Mouse (Mus musculus): ENCODE data around the gene P4ha2.

The P4ha2 gene

GRCm38 (mm10) chr11:54107239-54107638 lies 7.3 kb downstream of the P4ha2 start:
- no peak for DNase-seq (ENCODE audit: low spot score in 2 of 2)

- DNase-seq (ENCODE audit: low spot score in 2 of 2): no peak
Observed at GRCm38 (mm10) chr11:54108131-54108530, 8.2 kb downstream of the P4ha2 start.

- DNase-seq (ENCODE audit: low spot score in 2 of 2): no peak
Observed at GRCm38 (mm10) chr11:54108894-54109293, 9.0 kb downstream of the P4ha2 start.

- DNase-seq (ENCODE audit: low spot score in 2 of 2): no peak
Observed at GRCm38 (mm10) chr11:54111291-54111690, 11.4 kb downstream of the P4ha2 start.

- DNase-seq (ENCODE audit: low spot score in 2 of 2): no peak
Observed at GRCm38 (mm10) chr11:54111976-54112741, 12.3 kb downstream of the P4ha2 start.

GRCm38 (mm10) chr11:54112920-54113319 lies 13.0 kb downstream of the P4ha2 start:
- DNase-seq (ENCODE audit: low spot score in 2 of 2): peak; percentile 89 to 90

GRCm38 (mm10) chr11:54113352-54113751 lies 13.5 kb downstream of the P4ha2 start:
- no peak for DNase-seq (ENCODE audit: low spot score in 2 of 2)

GRCm38 (mm10) chr11:54114746-54115145 lies 14.9 kb downstream of the P4ha2 start:
- no peak for DNase-seq (ENCODE audit: low spot score in 2 of 2)

- DNase-seq (ENCODE audit: low spot score in 2 of 2): no peak
Observed at GRCm38 (mm10) chr11:54115301-54115700, 15.4 kb downstream of the P4ha2 start.

GRCm38 (mm10) chr11:54115911-54116310 lies 16.0 kb downstream of the P4ha2 start:
- no peak for DNase-seq (ENCODE audit: low spot score in 2 of 2)

GRCm38 (mm10) chr11:54116406-54116805 lies 16.5 kb downstream of the P4ha2 start:
- DNase-seq (ENCODE audit: low spot score in 2 of 2): no peak

- no peak for DNase-seq (ENCODE audit: low spot score in 2 of 2)
Observed at GRCm38 (mm10) chr11:54117096-54117495, 17.2 kb downstream of the P4ha2 start.

GRCm38 (mm10) chr11:54119126-54119525 lies 19.2 kb downstream of the P4ha2 start:
- no peak for DNase-seq (ENCODE audit: low spot score in 2 of 2)

GRCm38 (mm10) chr11:54119740-54120360 lies 20.0 kb downstream of the P4ha2 start:
- DNase-seq (ENCODE audit: low spot score in 2 of 2): no peak

GRCm38 (mm10) chr11:54122416-54123264 lies 22.7 kb downstream of the P4ha2 start:
- DNase-seq (ENCODE audit: low spot score in 2 of 2): peak in 1 of 2 experiments; percentile 69

- no peak for DNase-seq (ENCODE audit: low spot score in 2 of 2)
Observed at GRCm38 (mm10) chr11:54125982-54126648, 26.2 kb downstream of the P4ha2 start.

- DNase-seq (ENCODE audit: low spot score in 2 of 2): no peak
Observed at GRCm38 (mm10) chr11:54126654-54127374, 26.9 kb downstream of the P4ha2 start.

GRCm38 (mm10) chr11:54127397-54127796 lies 27.5 kb downstream of the P4ha2 start:
- no peak for DNase-seq (ENCODE audit: low spot score in 2 of 2)

GRCm38 (mm10) chr11:54129955-54130354 lies 30.1 kb downstream of the P4ha2 start:
- DNase-seq (ENCODE audit: low spot score in 2 of 2): no peak

GRCm38 (mm10) chr11:54130721-54131120 lies 30.8 kb downstream of the P4ha2 start:
- no peak for DNase-seq (ENCODE audit: low spot score in 2 of 2)

- DNase-seq (ENCODE audit: low spot score in 2 of 2): no peak
Observed at GRCm38 (mm10) chr11:54132290-54132689, 32.4 kb downstream of the P4ha2 start.

Data from left cerebral cortex, adult 9 months (tissue).